Mouse (Mus musculus): ENCODE measurements around the gene 2010111I01Rik.
"Not testable (repeated sequence)": the region's sequence is repeated elsewhere in the genome, so short reads cannot be mapped to it uniquely, and the experiment has no call there.

2010111I01Rik gene

DNA sequence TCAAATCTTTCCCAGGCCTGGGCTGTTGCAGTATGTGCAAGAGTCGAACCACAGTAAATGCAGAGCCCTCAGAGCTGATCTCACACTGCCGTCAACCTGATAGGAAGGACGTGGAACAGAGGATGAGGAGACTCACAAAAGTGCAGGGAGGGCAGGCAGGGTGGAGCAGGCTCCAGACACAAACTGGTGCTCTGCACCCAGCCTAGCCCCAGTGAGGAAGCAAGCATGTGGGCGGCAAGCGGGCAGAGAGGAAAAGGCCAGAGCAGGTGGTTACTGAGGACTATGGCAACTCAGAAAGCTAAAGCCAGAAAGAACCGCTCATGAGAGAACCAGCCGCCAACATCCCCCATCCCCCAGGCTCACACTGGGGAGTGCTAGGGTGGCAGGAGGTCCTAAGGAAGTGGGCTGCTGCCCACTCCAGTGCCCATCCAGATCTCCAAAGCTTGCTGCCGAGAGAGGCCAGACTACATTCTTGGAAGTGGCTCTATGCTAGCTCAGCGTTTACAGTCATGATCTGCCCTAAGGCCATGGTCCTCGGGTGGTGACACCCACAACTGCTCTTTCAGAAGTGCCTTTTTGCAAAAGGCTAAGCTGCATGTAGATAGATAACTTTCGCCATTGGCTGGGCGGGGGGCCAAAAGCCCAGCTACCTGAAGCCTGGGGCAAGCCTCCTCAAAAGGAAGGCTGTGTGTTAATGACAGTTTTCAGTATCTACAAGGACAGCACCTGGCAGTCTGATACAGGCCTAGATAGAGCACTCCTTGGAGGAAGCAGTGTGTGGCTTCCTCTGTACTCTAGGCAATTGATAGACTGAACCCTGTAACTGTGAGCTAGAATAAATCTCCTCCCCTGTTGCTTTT lies 349.3 kb downstream of the 2010111I01Rik start:
- no peak for DNase-seq (ENCODE audit: low spot score in 2 of 2)

DNA sequence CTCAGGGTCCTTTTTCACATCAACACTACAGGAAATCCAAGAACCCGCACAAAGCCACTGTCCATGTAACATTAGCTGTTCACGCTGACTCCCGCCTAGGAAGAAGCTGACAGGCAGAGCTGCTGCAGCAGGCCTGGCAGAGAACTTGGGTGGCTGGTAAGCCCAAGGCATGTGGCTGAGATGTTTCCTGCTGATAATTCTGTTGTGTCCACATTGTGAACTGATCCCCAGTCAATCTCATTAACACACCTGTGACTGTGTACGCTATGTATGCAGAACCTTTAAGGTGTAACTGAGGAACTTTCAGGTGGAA lies 349.9 kb downstream of the 2010111I01Rik start:
- no peak for DNase-seq (ENCODE audit: low spot score in 2 of 2)

DNA sequence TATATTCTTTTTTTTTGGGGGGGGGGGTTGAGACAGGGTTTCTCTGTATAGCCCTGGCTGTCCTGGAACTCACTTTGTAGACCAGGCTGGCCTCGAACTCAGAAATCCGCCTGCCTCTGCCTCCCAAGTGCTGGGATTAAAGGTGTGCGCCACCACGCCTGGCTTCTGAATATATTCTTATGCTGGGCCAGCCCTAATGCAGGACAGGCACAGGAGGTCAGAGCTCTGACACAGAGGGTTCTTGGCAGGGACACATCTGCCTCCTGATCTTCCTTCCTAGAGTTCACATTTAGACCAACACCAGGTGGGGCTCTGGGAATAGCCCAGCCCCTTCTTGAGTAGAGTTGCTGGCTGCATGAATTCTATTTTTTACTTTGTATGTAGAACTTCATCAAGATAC lies 350.4 kb downstream of the 2010111I01Rik start:
- DNase-seq (ENCODE audit: low spot score in 2 of 2), result not testable (repeated sequence)

DNA sequence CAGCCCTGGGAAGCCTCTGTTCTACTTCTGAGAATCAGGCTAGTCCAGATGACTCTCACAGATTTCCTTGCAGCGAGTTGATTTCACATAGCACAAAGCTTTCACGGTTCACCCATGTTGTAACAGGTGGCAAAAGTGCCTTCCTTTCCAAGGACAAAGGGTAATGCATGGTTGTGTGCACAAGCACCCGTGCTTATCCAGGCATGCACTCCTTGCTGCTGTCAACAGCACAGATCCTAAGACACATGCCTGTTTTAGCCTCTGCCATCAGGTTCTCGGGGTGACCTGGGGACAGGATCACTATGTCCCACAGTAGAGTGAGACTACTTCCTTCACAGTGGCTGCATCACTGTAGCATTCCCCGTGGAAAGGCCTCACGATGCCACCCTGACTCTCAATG lies 351.1 kb downstream of the 2010111I01Rik start:
- DNase-seq (ENCODE audit: low spot score in 2 of 2), result no peak

DNA sequence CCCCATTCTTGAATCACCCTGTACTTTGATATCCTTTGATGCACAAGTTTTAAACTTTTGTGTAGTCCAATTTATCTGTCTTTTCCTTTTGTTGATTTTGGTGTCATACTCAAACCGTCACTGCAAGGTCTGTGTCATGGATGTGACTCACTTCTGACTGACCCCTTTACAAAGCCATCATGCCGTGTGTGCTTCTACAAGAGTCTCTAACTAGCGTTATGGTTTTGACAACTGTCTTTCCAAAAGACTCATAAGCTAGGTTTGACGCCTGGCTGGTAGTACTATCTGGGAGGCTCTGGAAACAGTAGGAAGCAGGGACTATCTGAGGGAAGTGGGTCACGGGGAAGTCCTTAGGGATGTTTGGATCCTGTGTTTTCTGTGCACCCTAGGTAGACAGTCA lies 351.7 kb downstream of the 2010111I01Rik start:
- DNase-seq (ENCODE audit: low spot score in 2 of 2), result no peak

DNA sequence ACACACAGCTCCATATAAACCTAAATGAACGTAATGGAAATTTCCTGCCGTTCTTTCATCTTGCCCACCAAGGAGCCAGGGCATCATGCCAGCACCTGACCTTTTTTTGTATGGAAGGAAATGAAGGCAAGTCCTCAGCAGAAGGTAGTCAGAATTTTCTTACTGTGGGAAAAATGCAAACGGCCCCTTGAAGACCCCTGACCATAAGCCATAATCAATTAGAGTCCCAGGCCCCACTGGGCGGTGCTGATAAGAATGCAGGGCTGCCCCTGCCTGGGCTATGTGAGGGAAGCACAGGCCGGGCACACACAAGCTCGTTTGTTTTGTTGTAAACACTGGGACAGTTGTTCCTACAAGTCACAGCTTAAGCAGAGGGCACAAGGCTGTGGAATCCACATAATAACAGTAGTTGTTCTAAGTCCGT lies 353.0 kb downstream of the 2010111I01Rik start:
- no peak for DNase-seq (ENCODE audit: low spot score in 2 of 2)

DNA sequence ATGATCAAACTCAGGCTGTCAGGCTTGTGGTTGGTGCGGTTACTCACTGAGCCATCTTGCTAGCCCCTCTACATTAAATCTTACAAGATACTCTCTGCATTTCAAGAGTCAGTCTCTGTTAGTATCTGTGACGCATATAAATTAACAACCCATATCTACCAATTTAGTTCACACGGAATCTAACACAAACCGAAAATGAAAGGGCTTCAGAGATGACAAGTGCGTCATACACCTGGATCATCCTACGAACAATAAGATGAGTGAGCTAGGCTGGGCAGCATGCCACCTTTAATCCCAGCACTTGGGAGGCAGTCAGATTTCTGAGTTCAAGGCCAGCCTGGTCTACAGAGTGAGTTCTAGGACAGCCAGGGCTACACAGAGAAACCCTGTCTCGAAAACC lies 355.1 kb downstream of the 2010111I01Rik start:
- no peak for DNase-seq (ENCODE audit: low spot score in 2 of 2)

DNA sequence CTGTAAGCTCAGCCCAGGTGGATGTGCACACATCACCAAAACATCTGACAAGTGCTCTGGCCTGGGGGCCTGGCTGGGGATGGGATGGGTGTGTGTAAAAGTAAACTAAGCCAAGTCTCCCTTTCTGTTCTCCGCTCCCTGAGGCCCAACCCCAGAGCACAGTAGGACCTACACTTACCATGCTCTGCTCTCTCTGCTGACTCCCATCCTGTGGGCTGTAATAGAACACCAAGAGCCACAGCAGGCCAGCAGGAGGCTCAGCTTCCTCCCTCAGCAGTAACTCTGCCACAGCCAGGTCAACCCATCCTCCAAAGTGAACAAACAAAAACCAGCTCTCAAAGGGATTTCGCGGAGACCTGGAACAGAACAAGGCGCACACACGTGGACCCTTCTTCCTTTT lies 357.0 kb downstream of the 2010111I01Rik start:
- DNase-seq (ENCODE audit: low spot score in 2 of 2), result no peak

DNA sequence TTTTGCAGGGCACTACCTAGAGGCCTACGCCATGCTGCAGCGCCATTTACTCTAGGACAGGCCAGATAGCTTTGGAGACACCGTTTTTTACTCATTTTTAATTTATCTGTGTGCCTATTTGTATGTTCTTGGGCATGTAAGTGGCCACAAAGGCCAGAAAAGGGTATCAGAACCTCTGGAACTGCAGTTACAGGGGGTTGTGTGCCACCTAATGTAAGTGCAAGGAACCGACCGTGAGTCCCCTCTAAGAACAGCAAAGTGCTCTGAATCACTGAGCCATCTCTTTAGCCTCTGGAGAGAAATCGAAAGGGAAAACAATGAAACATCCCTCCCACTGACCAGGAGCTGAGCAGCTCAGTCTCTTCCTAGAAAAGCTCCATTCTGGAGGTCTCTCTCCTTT lies 358.1 kb downstream of the 2010111I01Rik start:
- DNase-seq (ENCODE audit: low spot score in 2 of 2), result no peak

DNA sequence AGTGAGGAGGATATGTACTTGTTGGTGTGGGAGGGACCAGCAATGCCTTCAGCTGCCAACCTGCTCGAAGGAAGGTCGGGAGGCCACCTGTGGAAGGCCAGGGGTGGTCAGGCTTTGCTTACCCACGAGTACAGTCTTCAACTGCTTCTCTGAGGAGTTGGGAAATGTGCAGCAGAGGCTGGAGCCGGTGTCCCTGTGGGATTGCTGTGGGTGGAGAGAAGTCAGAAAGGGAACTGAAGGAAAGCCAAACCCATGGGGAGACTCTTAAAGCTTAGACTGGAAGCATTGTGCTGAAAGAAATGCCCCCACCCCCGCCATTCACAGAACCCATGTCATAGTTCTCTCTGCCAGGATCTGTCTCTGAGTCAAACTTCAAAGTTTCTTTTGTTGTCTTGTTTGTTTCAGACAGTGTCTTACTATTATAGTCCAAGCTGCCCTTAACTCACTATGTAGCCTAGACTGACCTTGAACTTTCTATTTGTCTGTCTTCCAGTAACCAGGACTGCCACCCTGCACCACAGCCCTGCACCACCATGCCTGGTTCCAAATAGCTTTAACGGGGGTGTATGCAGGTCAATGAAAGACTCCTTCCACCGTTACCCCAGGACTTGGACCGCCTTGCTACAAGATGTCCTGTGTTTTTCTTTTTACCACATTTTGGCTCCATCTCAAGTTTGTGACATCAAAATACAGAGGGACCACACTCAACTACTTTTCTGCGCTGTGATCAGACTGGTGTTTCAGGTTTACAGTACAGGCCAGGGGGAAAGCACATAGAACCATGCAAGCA lies 358.8 kb downstream of the 2010111I01Rik start:
- no peak for DNase-seq (ENCODE audit: low spot score in 2 of 2)

DNA sequence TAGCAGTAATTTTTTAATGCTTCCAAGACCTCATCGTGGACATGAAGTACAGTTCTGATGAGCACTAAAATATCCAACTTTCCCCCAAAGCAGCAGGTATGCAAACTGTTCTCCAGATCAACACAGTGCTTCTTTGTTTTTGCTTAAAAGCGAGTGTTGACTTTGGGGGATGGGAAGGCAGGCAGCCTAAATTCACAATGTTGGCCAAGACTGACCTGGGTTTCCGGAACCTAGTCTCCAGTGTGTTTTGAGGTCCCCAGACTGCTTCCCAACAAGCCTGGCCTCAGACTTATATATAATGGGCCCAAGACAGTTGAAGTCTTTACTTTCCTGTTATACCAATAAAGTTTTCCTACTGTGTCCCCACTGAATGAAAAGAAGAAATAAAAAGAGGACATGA lies 359.6 kb downstream of the 2010111I01Rik start:
- no peak for DNase-seq (ENCODE audit: low spot score in 2 of 2)

DNA sequence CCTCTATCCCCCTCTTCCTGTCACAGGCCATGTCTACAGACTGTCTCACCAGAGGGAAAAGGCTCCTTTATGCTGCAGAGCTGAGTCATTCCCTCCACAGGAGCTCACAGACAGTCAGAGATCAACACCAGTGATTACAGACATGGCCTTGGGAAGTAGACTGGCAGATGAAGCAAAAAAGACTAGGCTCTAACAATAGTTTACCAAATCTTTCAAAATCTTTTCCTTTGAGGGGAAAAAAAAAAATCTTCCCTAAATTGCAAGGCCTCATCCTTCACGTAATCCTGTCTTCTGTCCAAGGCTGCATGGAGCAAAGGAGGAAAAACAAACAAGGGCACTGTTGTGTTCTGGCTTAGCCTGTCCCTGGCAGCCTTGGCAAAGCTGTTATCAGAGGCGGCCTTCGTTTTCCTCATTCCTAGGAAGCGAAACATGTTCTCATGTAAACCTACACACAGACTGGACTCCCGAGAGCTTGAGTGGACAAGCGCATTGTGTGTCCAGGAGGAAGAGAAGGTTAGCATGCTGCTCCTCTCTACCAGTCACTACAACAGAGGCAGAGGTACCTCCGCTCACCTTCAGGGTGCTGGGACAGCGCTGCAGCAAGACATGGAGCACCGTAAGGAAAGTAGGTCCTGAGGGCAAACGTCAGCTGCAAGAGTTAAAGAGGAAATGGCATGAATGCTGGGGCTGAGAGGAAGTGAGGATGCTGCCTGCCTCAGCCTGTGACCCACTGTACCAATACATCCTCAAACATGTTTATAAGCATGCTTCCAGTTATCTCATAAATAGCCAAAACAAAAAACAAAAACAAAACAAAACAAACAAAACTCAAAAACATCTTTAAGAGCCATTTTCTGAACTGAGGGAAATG lies 360.5 kb downstream of the 2010111I01Rik start:
- DNase-seq (ENCODE audit: low spot score in 2 of 2), result no peak

DNA sequence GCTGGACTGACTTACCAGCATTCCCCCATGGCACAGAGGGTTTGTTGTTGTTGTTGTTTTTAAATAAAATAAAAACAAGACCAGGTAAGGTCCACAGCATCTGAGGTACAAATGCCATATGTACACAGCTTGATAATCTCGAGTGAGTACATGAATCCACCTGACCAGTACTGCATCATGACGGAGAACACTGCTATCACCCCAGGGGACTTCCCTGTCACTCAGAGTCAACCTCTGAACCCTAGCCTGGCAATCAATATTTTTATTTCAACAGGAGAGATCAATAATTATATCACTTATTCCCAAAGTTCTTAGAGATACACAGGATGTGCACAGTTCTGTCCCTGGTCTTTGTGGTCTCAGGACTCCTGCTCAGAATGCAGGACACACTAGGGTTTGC lies 361.3 kb downstream of the 2010111I01Rik start:
- DNase-seq (ENCODE audit: low spot score in 2 of 2), result no peak

DNA sequence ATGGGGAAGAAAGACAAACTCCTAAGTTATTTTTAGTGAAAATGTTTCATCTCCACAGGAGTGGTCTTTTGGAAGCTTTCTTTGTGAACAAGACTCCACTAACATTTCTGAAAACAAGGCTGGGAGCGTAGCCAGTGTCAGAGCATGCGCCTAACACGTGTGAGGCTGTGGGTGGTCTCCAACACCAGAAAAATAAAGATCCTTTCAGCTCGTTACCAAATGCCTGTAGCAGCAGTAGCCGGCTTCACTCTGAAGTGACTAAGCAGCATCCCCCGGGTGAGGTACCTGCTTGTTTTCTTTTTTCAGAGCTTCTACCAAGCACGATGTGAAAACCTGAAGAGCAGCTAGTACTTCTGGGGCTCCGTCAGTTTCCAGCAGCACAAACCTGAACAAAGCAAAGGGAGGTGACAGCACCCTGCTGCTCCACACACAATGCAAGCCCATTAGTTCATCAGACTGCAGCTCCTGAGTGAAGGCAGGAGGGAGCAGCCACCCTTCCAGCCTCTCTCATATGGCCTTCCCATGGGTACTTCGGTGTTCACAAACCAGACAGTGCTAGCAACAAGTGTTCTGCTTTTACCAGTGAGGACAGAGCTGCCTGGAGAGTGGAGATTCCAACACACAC lies 365.7 kb downstream of the 2010111I01Rik start:
- DNase-seq (ENCODE audit: low spot score in 2 of 2), result peak; percentile 77 to 82

DNA sequence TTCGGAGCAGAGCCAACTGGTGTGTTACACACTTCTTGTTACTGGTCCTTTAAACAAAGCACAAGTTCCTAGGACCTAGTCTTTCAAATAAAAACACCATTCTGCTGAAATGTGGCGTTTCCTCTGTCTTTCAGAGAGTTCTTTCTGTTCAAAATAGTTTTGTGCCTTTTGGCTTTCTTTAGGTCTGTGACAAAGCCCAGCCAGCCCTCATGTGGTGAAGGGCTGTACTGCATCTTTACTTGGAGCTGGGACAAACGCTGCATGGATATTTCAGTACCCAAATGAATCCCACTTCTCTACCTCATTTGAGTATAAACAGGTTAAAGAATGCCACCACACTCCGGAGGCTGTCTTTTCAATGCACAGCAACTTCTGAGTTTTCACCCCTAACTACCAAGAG lies 366.7 kb downstream of the 2010111I01Rik start:
- DNase-seq (ENCODE audit: low spot score in 2 of 2), result peak; percentile 76 to 80

DNA sequence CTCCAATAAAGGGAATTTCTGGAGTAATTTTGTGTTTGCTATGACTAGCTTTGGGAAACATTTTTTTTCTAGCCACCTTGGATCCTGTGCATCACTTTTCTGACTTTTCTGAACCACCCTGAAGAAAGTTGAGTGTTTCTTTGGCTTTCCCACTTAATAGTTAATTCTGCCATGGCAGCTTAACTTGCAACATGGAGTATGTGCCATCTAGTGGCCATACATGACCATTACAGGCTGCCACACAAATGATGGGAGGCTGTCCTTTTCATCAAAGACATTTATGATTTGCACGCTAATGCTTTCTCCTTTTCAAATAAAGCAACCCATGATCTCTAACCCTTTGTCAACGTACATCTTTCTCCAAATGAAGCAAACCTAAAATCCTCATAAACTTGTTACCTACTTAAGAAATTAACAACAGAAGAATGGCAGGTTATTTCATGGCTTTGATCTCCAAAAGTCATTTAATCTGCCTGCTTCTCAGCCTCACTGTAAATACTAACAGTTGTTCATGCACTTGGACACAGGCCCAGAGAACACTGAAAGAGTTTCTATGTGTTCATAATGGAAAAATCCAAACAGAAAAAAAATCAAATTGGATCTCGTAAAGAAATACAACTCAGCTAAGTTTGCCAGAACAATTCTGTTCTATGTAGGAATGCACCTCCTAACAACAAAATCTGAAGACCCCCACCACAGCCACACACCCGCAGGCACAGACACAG lies 368.0 kb downstream of the 2010111I01Rik start:
- peak; percentile 64 to 78 for DNase-seq (ENCODE audit: low spot score in 2 of 2)

DNA sequence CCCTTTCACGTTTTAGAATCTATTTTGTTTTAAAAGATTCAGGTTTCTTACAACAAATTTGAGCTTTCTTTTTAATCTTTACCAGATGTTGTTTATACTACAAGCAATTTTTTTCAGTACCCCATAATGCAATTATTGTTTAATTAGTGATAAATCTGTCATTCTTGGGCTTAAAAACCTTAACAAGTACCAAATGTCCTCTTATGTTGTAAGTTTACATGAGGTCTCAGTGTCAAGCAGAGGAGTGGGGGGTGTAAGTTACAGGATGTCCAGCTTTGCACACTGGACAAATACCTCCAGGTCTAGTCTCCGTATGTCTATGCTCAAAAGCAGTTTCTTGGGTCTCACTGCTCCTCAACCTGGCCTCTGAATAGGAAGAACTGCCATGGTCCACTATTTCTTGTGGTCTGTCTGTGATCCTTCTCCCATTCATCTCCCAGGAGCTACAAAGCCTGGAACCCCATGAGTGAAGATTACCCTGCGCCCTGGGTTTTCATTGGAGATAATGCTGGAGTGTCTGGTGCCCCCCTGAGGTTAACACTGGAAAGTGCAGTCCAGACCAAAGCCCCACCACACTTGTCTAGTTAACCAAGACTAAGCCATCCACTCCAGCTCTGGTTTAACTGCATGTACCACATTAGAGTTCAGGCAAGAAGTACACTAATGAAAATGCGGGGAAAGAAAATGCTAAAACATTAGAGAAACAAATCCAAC lies 370.9 kb downstream of the 2010111I01Rik start:
- peak in 1 of 2 experiments; percentile 41 for DNase-seq (ENCODE audit: low spot score in 2 of 2)

DNA sequence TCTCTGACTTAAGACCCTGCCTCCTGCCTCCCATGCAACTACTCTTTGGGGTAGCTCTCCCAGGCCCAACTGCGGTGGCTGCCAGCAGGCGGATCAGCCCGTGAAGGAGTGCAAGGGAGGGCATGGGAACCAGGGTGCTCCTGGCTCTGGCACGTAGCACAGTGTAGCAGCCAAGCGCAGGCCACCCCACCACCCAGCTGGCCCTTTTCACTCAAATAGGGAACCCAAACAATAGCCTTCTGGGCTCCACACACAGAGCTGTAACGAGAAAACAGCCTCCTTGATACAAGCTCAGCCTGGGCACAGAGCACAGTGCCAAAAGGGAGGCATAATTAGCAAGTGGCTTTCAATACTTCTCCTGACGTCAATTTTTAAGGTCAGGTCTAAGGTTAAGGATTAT lies 371.6 kb downstream of the 2010111I01Rik start:
- peak; percentile 74 to 82 for DNase-seq (ENCODE audit: low spot score in 2 of 2)

DNA sequence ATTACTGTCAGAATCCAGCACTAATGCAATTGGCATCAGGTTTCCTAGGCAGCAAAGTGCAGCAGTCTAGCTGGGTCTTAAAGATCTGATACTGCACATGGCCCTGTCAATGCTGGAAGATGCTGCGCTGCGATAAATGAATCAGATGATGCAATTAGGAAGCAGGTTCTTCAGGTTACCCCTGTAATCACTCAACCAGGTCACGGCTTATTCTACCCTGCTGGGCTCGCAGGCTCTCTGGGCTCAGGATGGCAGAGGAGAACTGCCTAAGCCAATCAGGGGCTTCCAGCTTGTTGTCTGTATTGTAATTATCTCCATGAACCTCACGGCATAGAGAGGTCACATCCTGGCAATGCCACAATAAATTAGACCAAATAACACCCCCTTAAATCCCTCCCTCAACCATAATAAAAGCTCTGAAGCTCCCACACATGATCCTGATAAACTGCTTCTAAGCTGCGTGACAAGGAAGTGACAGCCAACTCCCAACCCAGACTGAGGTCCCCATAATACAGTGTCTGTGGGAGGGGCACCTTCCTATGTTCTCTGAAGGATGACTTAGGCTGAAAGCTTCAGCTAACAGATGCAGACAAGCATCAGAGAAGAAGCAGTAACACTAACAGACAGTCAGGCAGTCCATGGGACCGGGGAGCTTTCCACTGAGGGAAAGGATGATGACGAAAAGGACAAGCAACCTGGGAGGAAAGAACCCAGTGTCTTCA lies 372.7 kb downstream of the 2010111I01Rik start:
- peak in 1 of 2 experiments; percentile 14 for DNase-seq (ENCODE audit: low spot score in 2 of 2)

DNA sequence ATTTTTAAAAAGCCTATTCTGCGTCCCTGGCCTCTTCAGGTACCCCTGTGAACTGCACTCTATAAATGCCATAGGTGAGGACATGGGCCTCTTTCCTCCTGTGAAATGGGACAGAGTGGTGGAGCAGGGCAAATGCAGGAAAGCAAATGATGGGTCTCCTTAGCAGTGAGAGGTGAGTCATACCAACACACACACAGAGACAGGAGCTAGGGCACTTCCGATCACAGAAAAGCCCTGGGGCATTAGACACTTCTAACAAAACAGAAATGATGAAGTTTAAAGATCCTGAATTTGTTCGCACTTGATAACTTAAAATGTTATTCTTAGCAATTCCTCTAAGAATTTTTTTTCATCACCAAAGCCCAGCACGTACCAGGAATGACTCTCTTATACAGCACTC lies 375.3 kb downstream of the 2010111I01Rik start:
- DNase-seq (ENCODE audit: low spot score in 2 of 2), result no peak

Measured in right cerebral cortex, postnatal 10 days (tissue).